Mouse (Mus musculus) layer of hippocampus, adult 8-10 months (tissue): ENCODE data around the gene 6430548M08Rik. TPM values are rescaled to one million over a fixed set of nuclear protein-coding genes. Genes with fewer than 3 reads are reported as not detected.

Source experiments
- DNase-seq, 2 experiments: peaks; one replicate each; pipeline ENCODE4 v3.0.0; 2022; ENCODE audit warnings: low spot score in 2 of 2
- total RNA-seq, 4 experiments: library from RNA; stranded (reverse); gene quantifications; 2 replicates each; pipeline ENCODE4 v1.2.4; 2022

Gene 6430548M08Rik
- total RNA-seq, 4 experiments from 2014 or later = 152 to 193 (median 182) TPM

DNA sequence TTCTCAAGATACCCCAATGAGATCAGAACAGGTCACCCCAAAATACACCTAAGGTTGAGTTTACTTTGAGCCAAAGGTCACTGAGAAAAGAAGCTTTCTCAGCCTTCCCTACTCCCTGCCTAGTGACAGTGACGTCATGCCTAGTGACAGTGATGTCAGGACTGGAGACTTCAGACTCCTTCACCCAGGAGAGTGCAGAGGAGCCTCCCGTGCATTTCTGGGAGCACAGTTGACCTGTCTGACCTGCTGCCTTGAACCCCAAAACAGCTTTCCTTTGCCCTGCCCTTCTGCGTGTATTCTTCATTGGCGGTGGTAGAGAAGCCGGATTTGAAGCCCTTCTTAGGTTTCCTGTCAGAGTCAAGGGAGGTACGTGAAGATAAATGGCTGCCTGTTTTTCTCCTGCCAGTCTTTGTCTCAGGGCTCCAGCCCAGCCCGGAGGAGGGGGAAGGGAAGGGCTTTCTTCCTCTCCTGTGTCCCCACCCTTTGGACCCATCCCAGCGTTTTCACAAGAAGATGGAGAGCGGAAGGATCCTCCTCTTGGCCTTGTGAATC is 9.2 kb upstream of the 6430548M08Rik start:
- DNase-seq = no peak

DNA sequence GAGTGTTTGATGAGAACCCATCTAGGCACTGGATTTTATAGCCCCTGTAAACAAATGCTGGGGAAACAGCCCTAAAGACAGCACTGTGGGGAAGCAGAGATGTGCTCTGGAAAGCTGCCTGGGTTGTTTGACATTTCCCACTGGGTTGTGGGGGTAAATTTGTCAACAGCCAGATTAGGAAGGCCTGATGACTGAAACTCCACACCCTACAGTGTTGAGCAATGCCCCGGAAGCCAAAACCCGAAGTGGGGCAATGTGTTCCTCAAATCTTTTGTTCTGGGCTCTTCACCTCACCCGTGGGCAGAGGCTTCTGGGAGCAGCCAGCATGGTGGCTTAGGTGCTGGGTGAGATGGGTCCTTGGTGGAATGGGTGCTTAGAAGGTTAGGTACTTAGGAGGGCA is 4.8 kb upstream of the 6430548M08Rik start:
- DNase-seq = no peak

DNA sequence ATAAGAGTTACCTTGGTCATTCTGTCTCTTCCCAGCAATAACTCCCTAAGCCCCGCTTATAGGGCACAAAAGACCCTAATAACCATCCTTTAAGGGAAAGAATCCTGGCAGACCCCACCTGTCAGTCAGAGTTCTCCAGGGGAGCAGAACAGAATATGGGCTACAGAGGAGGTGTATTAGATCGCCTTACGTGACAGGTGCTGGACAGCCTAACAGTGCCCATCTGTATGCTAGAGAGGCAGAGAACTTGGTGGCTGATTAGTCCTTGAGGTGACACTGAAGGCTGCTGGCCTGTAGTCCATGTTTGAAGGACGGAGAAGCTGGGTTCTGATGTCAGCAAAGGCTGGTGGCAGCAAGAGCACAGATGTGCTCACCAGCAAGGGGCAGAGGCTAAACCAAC is 3.0 kb upstream of the 6430548M08Rik start:
- DNase-seq = no peak

DNA sequence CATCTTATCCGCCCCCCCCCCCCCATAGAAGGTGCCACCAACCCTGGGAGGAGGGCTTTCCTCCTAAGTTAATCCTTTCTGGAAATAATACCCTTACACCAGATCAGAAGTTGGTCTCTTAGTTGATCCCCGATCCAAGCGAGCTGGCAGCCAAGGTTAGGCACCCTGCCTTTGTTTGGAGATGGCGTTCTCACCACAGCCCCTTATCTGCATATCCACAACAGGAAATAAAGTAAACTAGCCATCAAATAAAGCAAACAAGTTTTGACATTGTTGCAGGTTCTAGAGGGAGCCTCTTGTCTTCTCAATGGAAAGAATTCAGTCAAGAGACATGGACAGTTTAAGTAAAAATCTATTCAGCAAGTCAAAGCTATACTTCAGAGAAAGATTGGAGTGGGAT is 2.6 kb upstream of the 6430548M08Rik start:
- DNase-seq = no peak

DNA sequence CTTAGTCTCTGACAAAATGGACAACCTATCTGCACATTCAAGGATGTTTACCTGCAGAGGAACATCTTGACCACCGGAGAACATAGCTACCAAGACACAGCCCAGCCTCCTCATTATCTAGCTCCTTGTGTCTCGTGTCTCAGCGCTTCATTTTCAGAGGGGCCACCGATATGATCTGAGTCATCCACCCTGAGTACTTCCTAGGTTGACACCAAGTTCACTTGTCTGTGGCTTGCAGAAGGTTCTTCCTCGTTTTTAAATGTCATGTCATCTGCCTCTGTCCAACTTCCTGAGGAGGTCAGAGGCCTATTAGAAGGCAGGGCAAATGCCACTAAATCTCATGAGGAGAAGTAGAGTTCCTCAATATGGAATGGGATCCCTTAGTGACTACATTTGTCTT is 1.4 kb upstream of the 6430548M08Rik start:
- DNase-seq = no peak

DNA sequence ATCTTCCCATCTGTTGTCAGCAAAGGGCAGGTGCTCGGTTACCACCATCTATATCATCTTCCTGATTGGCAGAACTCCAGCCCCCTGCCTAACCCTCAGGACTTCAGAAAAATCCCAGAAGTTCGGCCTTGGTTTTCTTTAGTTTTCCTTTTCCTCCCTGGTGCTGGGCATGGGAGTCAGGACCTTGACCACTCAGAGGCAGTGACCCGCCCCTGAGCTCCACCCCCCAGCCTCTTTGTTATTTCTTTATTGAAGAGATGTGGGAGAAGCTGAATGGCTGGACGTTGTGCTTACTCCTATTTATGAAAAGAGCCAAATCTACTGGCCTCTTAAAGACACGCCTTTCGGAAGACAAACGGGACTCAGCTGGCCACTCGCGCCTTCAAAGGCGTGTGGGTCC is 646 bp upstream of the 6430548M08Rik start:
- peak in 1 of 2 experiments; percentile 24 for DNase-seq

DNA sequence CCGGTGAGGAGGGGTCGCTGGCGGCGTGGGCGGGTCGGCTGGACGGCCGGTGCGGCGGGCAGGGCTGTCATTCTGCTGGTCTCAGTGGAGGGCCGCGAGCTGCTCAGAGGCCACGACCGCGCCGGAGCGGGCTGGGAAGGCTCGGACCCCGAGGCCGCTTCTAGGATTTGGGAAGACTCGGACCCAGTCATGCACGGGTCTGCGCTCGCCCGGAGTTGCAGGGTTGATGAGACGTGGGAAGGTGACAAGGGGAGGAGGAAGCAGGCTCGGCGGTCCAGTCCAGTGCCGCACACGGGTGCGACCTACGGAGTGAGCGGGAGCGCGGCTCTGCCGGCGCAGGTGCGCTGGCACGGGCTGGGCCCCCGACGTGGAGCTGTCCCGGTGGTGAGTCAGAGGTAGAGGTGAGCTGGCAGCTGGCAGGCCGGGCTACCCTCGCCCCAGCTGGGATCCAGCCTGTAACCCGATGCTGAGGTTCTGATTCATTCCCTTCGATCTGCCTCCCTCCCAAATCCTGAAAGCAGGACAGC is 426 bp downstream of the 6430548M08Rik start:
- peak in 1 of 2 experiments; percentile 48 for DNase-seq

DNA sequence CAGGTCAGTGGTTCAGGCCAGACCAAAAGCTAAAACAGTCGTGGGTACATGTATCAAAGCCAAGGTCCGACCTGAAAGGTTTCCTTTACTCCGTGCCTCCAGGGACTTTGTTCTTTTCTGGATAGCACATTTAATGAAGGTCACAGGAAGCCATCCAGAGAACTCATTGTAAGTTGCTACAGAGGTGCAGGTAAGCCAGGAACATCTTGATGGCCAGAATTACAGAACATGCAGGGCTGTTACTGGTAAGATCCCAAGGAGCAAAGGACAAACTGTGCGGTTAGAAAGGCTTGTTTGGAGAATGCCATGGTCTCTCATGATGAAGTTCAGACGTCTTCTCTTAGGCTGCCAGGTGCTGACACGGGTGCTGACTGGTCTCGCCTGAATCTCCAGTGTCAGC is 2.6 kb downstream of the 6430548M08Rik start:
- DNase-seq = no peak

DNA sequence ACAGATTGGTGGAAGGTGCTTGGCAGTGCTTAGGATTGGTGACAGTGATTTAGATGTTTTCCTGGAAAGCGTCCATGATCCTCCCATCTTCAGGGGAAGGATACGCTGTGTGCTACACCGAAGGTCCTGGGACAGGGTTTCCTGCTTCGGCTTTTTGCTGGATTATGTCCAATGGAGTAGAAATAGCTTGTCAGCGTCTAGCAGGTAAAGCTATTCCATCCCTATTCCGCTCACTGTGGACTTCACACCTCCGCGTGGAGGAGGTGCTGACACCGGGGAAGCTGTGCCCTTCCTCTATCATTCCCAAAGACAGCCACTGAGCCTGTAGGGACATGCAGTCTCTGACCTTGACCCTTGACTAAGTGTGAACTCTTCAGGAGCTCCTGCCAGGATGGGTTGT is 4.2 kb downstream of the 6430548M08Rik start:
- DNase-seq = no peak

DNA sequence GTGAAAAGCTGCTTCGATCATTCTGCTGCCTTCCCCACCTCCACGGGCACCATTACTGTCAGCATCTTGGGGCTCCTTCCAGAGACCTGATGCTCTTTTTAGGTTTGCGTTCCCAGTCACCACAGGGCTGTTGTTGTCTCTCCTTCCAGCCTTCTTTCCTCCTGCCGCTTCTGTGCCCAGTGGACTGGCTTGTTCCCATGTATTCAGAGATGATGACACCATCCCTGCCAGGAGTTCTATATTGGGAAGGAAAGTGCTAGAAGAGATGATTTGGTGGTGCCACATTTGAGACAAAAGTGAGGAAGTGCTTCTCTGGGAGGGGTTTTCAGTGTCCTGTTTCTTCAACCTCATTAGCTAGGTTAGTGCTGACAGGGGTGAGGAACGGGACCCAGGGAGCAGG is 4.9 kb downstream of the 6430548M08Rik start:
- no peak for DNase-seq

DNA sequence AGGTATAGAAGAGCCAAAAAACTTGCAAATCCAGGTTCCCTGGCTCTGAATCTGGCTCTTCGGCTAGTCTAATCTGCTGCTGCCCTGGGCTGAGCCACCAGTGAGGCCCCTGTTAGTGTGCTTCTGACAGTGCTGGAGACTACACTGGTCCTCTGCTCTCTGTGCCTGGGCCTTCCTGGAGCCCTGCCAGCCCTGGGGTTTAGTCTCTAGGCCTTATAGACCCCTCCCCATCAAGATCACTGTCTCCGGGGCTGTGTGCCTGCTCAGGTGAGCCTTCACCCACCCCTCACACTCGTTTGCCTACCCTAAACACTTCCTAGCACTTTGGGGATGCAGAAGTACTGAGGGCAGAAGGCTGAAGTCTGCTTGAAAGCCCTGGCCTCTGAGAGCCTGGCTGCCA is 5.5 kb downstream of the 6430548M08Rik start:
- DNase-seq = no peak

DNA sequence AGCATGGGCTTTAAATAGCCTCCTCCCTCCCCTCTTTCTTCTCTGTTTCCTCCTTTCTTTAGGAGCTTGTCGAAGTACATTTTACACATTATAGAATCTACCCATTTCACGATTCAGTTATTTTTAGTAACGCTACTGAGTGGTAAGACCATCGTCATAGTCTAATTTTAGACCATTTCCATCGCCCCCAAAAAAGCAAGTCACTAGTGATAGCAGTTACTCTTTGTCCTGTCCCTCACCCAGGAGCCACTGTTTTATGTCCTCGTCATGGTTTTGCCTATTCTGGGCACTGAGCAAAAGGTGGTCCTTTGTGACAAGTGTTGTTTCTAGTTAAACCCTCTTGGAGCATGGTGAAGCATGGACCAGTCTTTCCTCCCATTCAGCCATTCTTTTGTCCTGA is 6.0 kb downstream of the 6430548M08Rik start:
- DNase-seq = no peak

DNA sequence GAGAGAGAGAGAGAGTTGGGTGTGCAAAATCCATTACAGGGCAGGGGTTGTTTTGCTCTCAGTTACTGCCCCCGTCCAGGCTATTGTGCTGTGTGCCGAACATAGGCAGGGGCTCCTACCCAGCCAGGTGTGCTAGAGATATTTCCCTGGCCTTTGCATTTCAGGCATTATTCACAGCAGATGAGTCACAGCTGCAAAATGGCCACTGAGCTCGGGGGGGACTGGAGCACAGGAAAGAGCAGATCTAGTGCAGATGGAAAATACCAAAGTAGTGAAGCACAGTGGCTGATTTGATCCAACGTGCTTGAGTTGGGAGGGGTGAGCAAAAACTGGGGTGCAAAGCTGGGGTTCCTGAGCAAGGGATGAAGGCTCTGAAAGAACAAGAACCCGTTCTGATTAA is 7.0 kb downstream of the 6430548M08Rik start:
- DNase-seq = no peak

DNA sequence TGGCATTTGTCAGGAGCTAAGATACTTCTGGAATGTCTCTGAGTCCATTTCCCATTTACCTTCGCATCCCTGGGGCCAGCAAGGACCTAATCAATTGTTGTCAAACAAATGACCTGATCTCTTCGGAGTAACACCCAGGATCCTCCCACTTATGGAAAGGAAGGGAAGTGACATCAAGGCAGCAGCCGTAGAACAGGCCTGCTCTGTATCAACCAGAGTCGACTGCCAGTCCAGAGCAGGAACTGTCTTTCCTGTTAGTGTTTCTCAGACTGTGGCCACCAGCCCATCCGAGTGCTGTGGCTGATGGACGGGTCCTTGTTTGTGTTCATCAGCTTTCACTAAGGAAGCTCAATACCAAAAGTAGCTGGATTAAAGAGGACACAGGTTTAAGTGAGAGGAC is 10.3 kb downstream of the 6430548M08Rik start:
- DNase-seq = no peak

DNA sequence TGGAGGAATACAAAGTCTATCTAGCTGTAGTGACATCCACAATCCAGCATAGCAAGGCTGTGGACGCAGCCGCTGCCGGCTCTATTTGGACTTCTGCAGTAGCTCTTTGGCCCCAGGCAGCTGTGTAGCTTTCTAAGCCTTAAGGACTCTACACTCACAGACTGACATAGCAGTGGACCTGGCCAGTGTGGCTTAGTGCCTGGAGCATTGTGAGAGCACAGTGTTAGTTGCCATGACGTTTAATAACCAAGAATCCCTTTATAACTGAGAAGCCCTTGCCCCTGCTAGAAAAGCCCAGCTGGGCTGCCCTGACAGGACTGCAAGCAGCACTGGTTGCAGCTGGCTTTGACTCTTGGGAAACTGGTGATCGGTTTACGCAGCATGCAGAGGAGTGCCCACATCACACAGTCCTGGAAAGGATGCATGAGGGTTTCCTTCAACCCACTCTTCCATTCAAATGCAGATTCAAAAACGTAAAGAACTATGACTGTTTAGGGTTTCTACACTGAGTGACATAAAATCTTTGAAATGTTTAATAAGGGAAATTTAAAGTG is 11.0 kb downstream of the 6430548M08Rik start:
- no peak for DNase-seq

DNA sequence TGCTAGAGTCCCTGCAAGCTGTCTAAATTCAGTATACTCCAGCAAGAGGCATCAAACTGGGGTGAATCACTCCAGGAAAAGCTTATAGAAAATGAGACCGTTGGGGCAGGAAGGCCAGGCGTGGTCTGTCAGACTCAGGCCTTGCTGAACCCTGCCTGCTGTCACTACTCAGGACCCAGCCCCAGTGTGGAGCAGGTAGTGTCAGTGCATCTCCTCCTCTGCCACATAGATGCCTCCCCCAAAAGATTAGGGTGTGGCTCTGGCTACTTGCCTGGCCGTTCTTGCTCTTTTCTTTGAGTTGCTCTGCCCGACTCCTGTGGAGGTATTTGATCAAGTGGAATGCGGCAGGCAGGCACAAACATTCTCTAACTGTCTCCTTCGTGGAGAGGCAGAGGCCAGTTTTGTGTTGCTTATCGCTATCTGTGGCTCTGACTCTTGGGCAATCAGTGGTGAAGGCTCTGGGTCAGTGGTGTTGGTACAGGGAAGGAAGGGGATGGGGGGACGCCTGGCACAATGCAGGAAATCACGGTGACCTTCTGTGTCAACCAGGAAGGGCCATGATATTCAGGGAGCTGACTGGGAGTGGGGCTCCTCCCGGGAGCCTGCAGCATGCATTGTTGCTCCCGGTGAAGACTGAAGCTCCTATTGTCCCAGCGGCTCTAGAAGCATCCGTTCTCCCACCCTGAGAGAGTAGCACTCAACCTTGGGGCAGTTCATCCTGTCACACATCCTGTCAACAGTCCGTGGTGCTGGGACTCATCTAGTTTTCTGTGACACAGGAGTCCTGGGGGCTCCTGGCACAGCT is 12.6 kb downstream of the 6430548M08Rik start:
- no peak for DNase-seq

DNA sequence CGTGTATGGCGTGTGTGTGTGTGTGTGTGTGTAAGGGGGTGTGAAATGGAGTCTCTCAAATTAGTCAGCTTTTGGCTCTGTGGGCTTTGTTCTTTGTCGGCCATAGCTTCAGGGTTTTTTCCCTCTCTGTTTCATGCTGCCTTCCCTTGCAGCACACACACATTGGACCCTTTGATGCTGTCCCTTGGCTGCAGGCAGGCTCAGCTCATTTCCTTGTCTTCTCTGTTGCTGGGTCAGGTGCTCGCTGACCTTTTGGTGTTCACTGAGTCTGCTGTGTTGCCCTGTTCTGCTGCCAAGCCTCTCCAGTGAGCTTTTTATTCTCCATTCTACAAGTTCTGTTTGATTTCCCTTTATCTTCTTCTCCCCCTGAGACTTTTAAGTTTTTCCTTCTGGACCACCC is 15.6 kb downstream of the 6430548M08Rik start:
- DNase-seq = no peak

DNA sequence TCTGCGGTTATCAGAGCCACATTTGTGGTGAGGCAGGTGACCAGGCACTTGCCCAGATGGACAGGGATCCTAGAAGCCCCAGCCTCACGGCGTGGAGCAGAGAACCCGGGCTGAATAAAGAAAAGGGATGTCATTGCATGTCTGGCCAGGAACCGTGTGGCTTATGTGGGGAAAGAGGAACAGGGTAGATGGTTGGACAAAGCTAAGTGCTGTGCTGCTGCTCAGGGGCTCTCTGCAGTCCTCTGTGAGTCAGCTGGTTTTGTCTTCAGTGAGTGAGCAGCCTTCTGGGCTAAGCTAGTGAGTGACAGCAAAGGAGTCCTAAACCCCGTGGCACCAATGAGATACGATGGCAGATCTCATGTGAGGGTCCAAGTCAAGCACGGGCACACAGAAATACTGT is 17.2 kb downstream of the 6430548M08Rik start:
- no peak for DNase-seq

DNA sequence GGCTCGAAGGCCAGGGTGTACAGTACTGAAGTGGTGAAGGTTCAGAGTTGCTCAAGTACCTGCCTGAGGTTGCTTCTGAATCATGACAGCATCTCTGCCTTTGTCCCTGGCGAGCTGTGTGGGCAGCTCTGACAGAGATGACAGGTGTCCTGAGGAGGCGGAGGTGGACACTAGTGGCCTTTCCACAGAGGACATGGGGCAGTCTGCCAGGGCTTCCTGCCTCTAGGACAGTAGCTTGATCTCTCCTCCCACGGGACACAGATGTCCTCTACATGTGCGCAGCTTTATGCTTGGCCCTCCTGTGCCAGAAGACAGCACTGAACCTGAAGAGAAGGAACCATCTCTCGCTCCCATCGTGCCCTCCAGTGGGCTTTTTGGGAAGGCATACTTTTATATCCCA is 19.2 kb downstream of the 6430548M08Rik start:
- DNase-seq = no peak

DNA sequence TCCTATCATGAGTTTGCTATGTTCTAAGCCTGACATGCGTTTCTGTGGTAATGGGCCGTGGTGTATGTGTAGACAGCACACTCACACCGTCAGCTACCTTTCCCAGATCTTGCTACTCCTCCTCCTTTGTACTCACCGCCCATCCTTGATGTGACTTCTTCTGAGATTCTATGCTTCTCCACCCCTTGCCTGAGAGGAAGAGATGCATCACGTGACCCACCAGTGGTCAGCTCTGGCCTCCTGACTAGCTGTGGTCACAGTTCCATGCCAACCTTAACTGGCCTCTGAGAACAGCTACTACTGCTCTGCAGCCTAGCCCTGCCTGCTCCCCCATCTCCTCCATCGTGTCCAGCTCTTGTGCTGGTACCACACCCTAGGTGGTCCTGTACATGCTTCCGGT is 21.7 kb downstream of the 6430548M08Rik start:
- DNase-seq = no peak

DNA sequence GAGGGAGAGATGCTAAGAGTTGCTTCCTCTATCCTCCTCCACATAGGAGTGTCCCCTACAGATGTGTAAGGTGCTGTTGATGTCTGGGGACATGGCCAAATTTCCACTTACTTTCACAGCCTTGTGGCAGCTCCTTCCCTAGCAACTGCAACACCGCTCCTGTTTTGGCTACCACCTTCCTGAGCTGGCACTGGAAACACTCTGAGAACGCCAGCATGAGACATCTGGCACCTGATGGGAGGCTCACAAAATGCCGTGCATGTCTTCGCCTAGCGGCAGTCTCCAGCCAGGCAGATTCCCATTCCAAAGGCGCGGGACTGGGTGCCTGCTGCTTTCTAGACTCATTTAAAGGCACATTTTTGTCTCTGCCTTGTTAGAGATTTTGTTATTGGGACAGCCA is 22.7 kb downstream of the 6430548M08Rik start:
- peak; percentile 77 for DNase-seq

DNA sequence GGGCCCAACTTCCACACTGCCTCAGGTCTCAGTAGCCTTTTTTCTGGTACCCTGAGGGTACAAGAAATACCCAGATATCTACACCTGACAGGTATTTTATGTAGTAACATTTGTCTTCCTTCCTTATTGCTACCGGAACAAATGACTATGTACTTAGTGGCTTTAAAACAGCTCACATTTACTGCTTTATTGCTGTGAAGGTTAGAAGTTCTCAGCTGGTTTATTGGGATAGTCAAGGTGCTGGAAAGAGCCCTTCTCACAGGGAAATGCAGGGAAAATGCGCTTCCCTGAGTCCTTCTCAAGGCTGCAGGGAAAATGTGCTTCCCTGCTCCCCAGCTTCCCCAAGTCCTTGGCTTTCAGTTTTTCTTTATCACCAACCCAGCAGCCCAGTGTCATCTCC is 25.0 kb downstream of the 6430548M08Rik start:
- no peak for DNase-seq

DNA sequence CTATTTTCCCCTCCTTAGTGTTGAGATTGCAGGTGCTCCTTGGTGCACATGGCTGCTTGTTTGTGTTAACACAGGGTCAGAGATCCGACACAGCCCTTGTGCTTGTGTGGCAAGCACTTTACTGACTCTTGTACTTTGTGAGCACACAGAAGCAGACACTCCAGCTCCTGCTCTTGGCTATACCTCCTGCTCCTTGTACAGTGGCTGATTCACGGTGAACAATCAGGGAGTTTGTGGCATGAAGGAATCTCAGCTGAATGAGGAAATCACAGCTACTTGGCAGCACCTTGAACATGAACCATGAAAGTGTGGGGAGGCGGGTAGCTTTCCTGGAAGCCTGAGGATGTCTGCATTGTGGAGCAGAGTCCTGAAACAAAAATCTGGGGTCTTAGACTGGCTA is 26.8 kb downstream of the 6430548M08Rik start:
- DNase-seq = no peak
